Mouse (Mus musculus) liver, embryonic 12.5 days (tissue): ENCODE measurements around the gene Tbx22. TPM values are rescaled to one million over a fixed set of nuclear protein-coding genes. Genes with fewer than 3 reads are reported as not detected.
A peak's percentile ranks its signal among the peaks of the same experiment; 100 is the strongest.

Experiments used
- ATAC-seq: fragments of 200-750 bp; cut with Nextera tagmentation; 2 replicates; pipeline ENCODE4 v1.8.0; 2017; ENCODE audit warnings: moderate number of reproducible peaks, mild to moderate bottlenecking, moderate library complexity
- H3K27ac ChIP-seq: fragments of 300-500 bp; sonication (generic); 2 replicates; pipeline ENCODE4 v1.5.1; 2016; ENCODE audit warnings: mild to moderate bottlenecking
- H3K27me3 ChIP-seq: fragments of 300-500 bp; sonication (generic); replicated peaks from 2 replicates; pipeline ENCODE4 v1.6.1; 2016; ENCODE audit warnings: mild to moderate bottlenecking, moderate library complexity
- H3K36me3 ChIP-seq: fragments of 300-500 bp; sonication (generic); 2 replicates; pipeline ENCODE4 v1.6.1; 2016; ENCODE audit warnings: mild to moderate bottlenecking, moderate library complexity
- H3K4me1 ChIP-seq: fragments of 300-500 bp; sonication (generic); 2 replicates; pipeline ENCODE4 v1.6.1; 2016
- H3K4me2 ChIP-seq: fragments of 300-500 bp; sonication (generic); 2 replicates; pipeline ENCODE4 v1.6.1; 2016; ENCODE audit warnings: mild to moderate bottlenecking, moderate library complexity
- H3K4me3 ChIP-seq: fragments of 300-500 bp; sonication (generic); 2 replicates; pipeline ENCODE4 v1.5.1; 2016; ENCODE audit warnings: mild to moderate bottlenecking, moderate library complexity
- H3K9ac ChIP-seq: fragments of 300-500 bp; sonication (generic); 2 replicates; pipeline ENCODE4 v1.6.1; 2016; ENCODE audit warnings: mild to moderate bottlenecking, moderate library complexity
- H3K9me3 ChIP-seq: fragments of 300-500 bp; sonication (generic); replicated peaks from 2 replicates; pipeline ENCODE4 v1.6.1; 2016; ENCODE audit warnings: mild to moderate bottlenecking, moderate library complexity
- WGBS: fragments of 180-500 bp; shearing (Covaris S2); methylation state at CpG from one replicate; pipeline ENCODE4 v1.1.7; 2016; ENCODE audit not compliant: insufficient replicate concordance; 5-methylcytosine and 5-hydroxymethylcytosine counted together
- polyA plus RNA-seq: library from polyadenylated mRNA; unstranded; fragments of >200 nt; fragmentation: Nextera tagmentation; extraction: Ambion mirVana; gene quantifications from 2 replicates; pipeline ENCODE4 v1.2.1, GENCODE M21; 2016

The Tbx22 gene
- not detected in 2 replicates for polyA plus RNA-seq

- no peaks in the 10 kb centered on the region for H3K9me3 ChIP-seq
- no peaks in the 10 kb centered on the region for H3K36me3 ChIP-seq
- no peak within 1 kb of the TSS for H3K9ac ChIP-seq
- H3K4me3 ChIP-seq: no peak within 1 kb of the TSS
- no peaks in the 10 kb centered on the region for H3K4me1 ChIP-seq
- H3K27ac ChIP-seq: no peak within 1 kb of the TSS
- no peak for ATAC-seq
- no peak within 1 kb of the TSS for H3K4me2 ChIP-seq
- H3K27me3 ChIP-seq: no peaks in the 10 kb centered on the region
- 32% methylated on average over 2 of the region's 2 CpGs for WGBS
Observed at GRCm38 (mm10) chrX:107667664-107668063, at the start of gene Tbx22. Gene Tbx22, plus strand, starts transcription at chrX:107667964.

- H3K36me3 ChIP-seq: no peaks in the 10 kb centered on the region
- H3K4me2 ChIP-seq: no peak overlapping the region
- H3K9ac ChIP-seq: no peak overlapping the region
- WGBS: 15% methylated on average over 1 of the region's 1 CpGs
- H3K9me3 ChIP-seq: no peaks in the 10 kb centered on the region
- H3K4me3 ChIP-seq: no peak overlapping the region
- H3K27me3 ChIP-seq: no peaks in the 10 kb centered on the region
- no peak overlapping the region for H3K27ac ChIP-seq
- no peak for ATAC-seq
- no peaks in the 10 kb centered on the region for H3K4me1 ChIP-seq
Observed at GRCm38 (mm10) chrX:107668677-107669076, 913 bp downstream of the Tbx22 start.

GRCm38 (mm10) chrX:107679203-107679602, 11.4 kb downstream of the Tbx22 start:
- H3K9ac ChIP-seq: no peak overlapping the region
- no peak for ATAC-seq
- WGBS: 12% methylated on average over 10 of the region's 10 CpGs
- no peaks in the 10 kb centered on the region for H3K4me1 ChIP-seq
- H3K4me3 ChIP-seq: no peak overlapping the region; the same call in 1 of the 2 replicates
- no peaks in the 10 kb centered on the region for H3K9me3 ChIP-seq
- H3K4me2 ChIP-seq: peak overlapping the region; percentile 25
- no peak overlapping the region for H3K27ac ChIP-seq
- H3K27me3 ChIP-seq: peaks cover 21% of the 10 kb centered on the region
- no peaks in the 10 kb centered on the region for H3K36me3 ChIP-seq

GRCm38 (mm10) chrX:107708584-107708983, 40.8 kb downstream of the Tbx22 start:
- H3K27me3 ChIP-seq: no peaks in the 10 kb centered on the region
- H3K27ac ChIP-seq: no peak overlapping the region
- no peak for ATAC-seq
- no peak overlapping the region for H3K9ac ChIP-seq
- no peak overlapping the region for H3K4me3 ChIP-seq
- H3K4me2 ChIP-seq: no peak overlapping the region
- 62% methylated on average over 1 of the region's 1 CpGs for WGBS
- no peaks in the 10 kb centered on the region for H3K36me3 ChIP-seq
- H3K4me1 ChIP-seq: no peaks in the 10 kb centered on the region
- no peaks in the 10 kb centered on the region for H3K9me3 ChIP-seq

- Histone ChIP-seq H3K27me3 (no peaks in the 10 kb centered on the region), H3K9ac (no peak overlapping the region), H3K27ac (no peak overlapping the region), H3K4me2 (no peak overlapping the region), H3K36me3 (no peaks in the 10 kb centered on the region), H3K4me3 (no peak overlapping the region), H3K9me3 (no peaks in the 10 kb centered on the region), H3K4me1 (no peaks in the 10 kb centered on the region)
- no peak for ATAC-seq
- WGBS: 10% methylated on average over 1 of the region's 1 CpGs
Observed at GRCm38 (mm10) chrX:107723541-107723940, 55.8 kb downstream of the Tbx22 start.

Other genes with a start within 250 kb of the Tbx22 start
- gene Tent5d, start 124.6 kb downstream of the Tbx22 start, polyA plus RNA-seq: 0.18 and 0.35 TPM in 2 replicates
- gene 2610002M06Rik, start 148.4 kb downstream of the Tbx22 start, polyA plus RNA-seq: 11.5 and 12.5 TPM in 2 replicates